Mouse (Mus musculus) MEL (cell line): ENCODE measurements around the gene Edem2. TPM values are rescaled to one million over a fixed set of nuclear protein-coding genes. Genes with fewer than 3 reads are reported as not detected.

Experiments
- DNase-seq: peaks from one replicate; pipeline ENCODE4 v3.0.0; 2011; ENCODE audit warnings: low read depth, low spot score
- H3K27ac ChIP-seq: 2 replicates; pipeline ENCODE4 v1.5.1; 2012; ENCODE audit warnings: low read depth, mild to moderate bottlenecking, control low read depth, low read length, moderate library complexity; ENCODE audit not compliant: control insufficient read depth
- H3K27me3 ChIP-seq, 2 experiments: fragments of 150-350 bp in 1 of 2; sonication (generic) in 1 of 2; 2 replicates each; pipeline ENCODE4 v1.6.1; 2012; ENCODE audit warnings: low read length in 2 of 2, mild to moderate bottlenecking in 2 of 2, improper control_type of control experiment in 1 of 2, moderate library complexity in 1 of 2; ENCODE audit not compliant: insufficient read depth in 2 of 2, control insufficient read depth in 1 of 2
- H3K36me3 ChIP-seq, 2 experiments: 2 replicates each; pipeline ENCODE4 v1.6.1; 2012 to 2014; ENCODE audit warnings: low read length in 2 of 2, improper control_type of control experiment in 1 of 2, inconsistent platforms in 1 of 2, mild to moderate bottlenecking in 1 of 2; ENCODE audit not compliant: insufficient read depth in 2 of 2, control insufficient read depth in 1 of 2
- H3K4me1 ChIP-seq, 2 experiments: fragments of 150-350 bp in 1 of 2; sonication (generic) in 1 of 2; 2 replicates each; pipeline ENCODE4 v1.6.1; 2012; ENCODE audit warnings: low read length in 2 of 2, improper control_type of control experiment in 1 of 2, mild to moderate bottlenecking in 1 of 2; ENCODE audit not compliant: insufficient read depth in 2 of 2, control insufficient read depth in 1 of 2
- H3K4me3 ChIP-seq, 2 experiments: fragments of 150-350 bp in 1 of 2; sonication (generic) in 1 of 2; 2 replicates each; pipeline ENCODE4 v1.5.1; 2012; ENCODE audit warnings: low read depth in 2 of 2, low read length in 2 of 2, mild to moderate bottlenecking in 2 of 2, moderate library complexity in 2 of 2, control low read depth in 1 of 2, improper control_type of control experiment in 1 of 2; ENCODE audit not compliant: control insufficient read depth in 1 of 2, insufficient read depth in 1 of 2
- H3K79me2 ChIP-seq: 2 replicates; pipeline ENCODE4 v1.6.1; 2012; ENCODE audit warnings: mild to moderate bottlenecking, low read length, moderate library complexity; ENCODE audit not compliant: control insufficient read depth, poor library complexity, insufficient read depth
- H3K9ac ChIP-seq: 2 replicates; pipeline ENCODE4 v1.6.1; 2012; ENCODE audit warnings: low read depth, mild to moderate bottlenecking, control low read depth, low read length, moderate library complexity; ENCODE audit not compliant: control insufficient read depth, poor library complexity, severe bottlenecking
- H3K9me3 ChIP-seq: fragments of 150-350 bp; sonication (generic); replicated peaks from 2 replicates; pipeline ENCODE4 v1.6.1; 2012; ENCODE audit warnings: mild to moderate bottlenecking, low read length, improper control_type of control experiment, moderate library complexity; ENCODE audit not compliant: insufficient read depth
- BHLHE40 ChIP-seq: IDR thresholded peaks from 2 replicates; pipeline ENCODE4 v1.6.1; 2012; ENCODE audit warnings: low read depth, mild to moderate bottlenecking, inconsistent platforms, low read length, improper control_type of control experiment, borderline replicate concordance
- CHD1 ChIP-seq: IDR thresholded peaks from 2 replicates; pipeline ENCODE4 v1.6.1; 2012; ENCODE audit warnings: low read depth, mild to moderate bottlenecking, inconsistent platforms, low read length, improper control_type of control experiment
- CHD2 ChIP-seq: IDR thresholded peaks from 2 replicates; pipeline ENCODE4 v1.6.1; 2011; ENCODE audit warnings: low read length, improper control_type of control experiment
- CTCF ChIP-seq, 3 experiments: IDR thresholded peaks in 2 of 3; conservative IDR thresholded peaks in 1 of 3; 2 replicates each; pipeline ENCODE4 v1.5.1; 2011 to 2012; ENCODE audit warnings: low read length in 3 of 3, low read depth in 2 of 3, mild to moderate bottlenecking in 2 of 3, improper control_type of control experiment in 1 of 3, inconsistent platforms in 1 of 3, mixed read lengths in 1 of 3, moderate library complexity in 1 of 3; ENCODE audit not compliant: control insufficient read depth in 1 of 3, insufficient read depth in 1 of 3, poor library complexity in 1 of 3, severe bottlenecking in 1 of 3
- E2F4 ChIP-seq: IDR thresholded peaks from 2 replicates; pipeline ENCODE4 v1.6.1; 2011; ENCODE audit warnings: low read depth, low read length, improper control_type of control experiment, borderline replicate concordance
- ELF1 ChIP-seq: IDR thresholded peaks from 2 replicates; pipeline ENCODE4 v1.6.1; 2014; ENCODE audit warnings: low read depth, mild to moderate bottlenecking, inconsistent platforms, low read length, improper control_type of control experiment, moderate library complexity
- EP300 ChIP-seq, 2 experiments: IDR thresholded peaks; 2 replicates each; pipeline ENCODE4 v1.6.1; 2011; ENCODE audit warnings: improper control_type of control experiment in 2 of 2, low read length in 2 of 2, low read depth in 1 of 2, mild to moderate bottlenecking in 1 of 2
- ETS1 ChIP-seq: IDR thresholded peaks from 2 replicates; pipeline ENCODE4 v1.6.1; 2012; ENCODE audit warnings: low read depth, mild to moderate bottlenecking, inconsistent platforms, low read length, improper control_type of control experiment, moderate library complexity
- GATA1 ChIP-seq: IDR thresholded peaks from 2 replicates; pipeline ENCODE4 v1.6.1; 2011; ENCODE audit warnings: low read depth, low read length, improper control_type of control experiment
- HCFC1 ChIP-seq: IDR thresholded peaks from 2 replicates; pipeline ENCODE4 v1.6.1; 2012; ENCODE audit warnings: low read depth, mild to moderate bottlenecking, inconsistent platforms, low read length, improper control_type of control experiment, moderate library complexity
- JUND ChIP-seq: IDR thresholded peaks from 2 replicates; pipeline ENCODE4 v1.6.1; 2011; ENCODE audit warnings: low read depth, mild to moderate bottlenecking, improper control_type of control experiment, low read length
- KAT2A ChIP-seq: conservative IDR thresholded peaks from 2 replicates; pipeline ENCODE4 v1.6.1; 2012; ENCODE audit warnings: low read depth, low read length, improper control_type of control experiment, inconsistent platforms
- MAFK ChIP-seq: IDR thresholded peaks from 2 replicates; pipeline ENCODE4 v1.6.1; 2011; ENCODE audit warnings: low read depth, mild to moderate bottlenecking, low read length, improper control_type of control experiment, borderline replicate concordance
- MAX ChIP-seq: IDR thresholded peaks from 2 replicates; pipeline ENCODE4 v1.6.1; 2011; ENCODE audit warnings: low read length, improper control_type of control experiment
- MEF2A ChIP-seq: IDR thresholded peaks from 2 replicates; pipeline ENCODE4 v1.6.1; 2014; ENCODE audit warnings: low read depth, mild to moderate bottlenecking, inconsistent platforms, low read length, improper control_type of control experiment; ENCODE audit not compliant: poor library complexity, insufficient replicate concordance, severe bottlenecking; ENCODE audit errors: extremely low read depth
- MXI1 ChIP-seq: IDR thresholded peaks from 2 replicates; pipeline ENCODE4 v1.6.1; 2011; ENCODE audit warnings: mild to moderate bottlenecking, low read depth, low read length, improper control_type of control experiment
- MYC ChIP-seq: IDR thresholded peaks from 2 replicates; pipeline ENCODE4 v1.6.1; 2011; ENCODE audit warnings: low read depth, mild to moderate bottlenecking, low read length, improper control_type of control experiment, moderate library complexity
- NELFE ChIP-seq: IDR thresholded peaks from 2 replicates; pipeline ENCODE4 v1.6.1; 2011; ENCODE audit warnings: low read depth, low read length, improper control_type of control experiment
- POLR2A ChIP-seq, 2 experiments: IDR thresholded peaks; 2 replicates each; pipeline ENCODE4 v1.6.1; 2011 to 2012; ENCODE audit warnings: low read length in 2 of 2, mild to moderate bottlenecking in 2 of 2, control low read depth in 1 of 2, improper control_type of control experiment in 1 of 2, low read depth in 1 of 2, moderate library complexity in 1 of 2; ENCODE audit not compliant: control insufficient read depth in 1 of 2, insufficient read depth in 1 of 2, poor library complexity in 1 of 2
- RAD21 ChIP-seq: IDR thresholded peaks from 2 replicates; pipeline ENCODE4 v1.6.1; 2011; ENCODE audit warnings: mild to moderate bottlenecking, low read depth, low read length, improper control_type of control experiment
- RCOR1 ChIP-seq: IDR thresholded peaks from 2 replicates; pipeline ENCODE4 v1.6.1; 2012; ENCODE audit warnings: low read depth, mild to moderate bottlenecking, inconsistent platforms, low read length, improper control_type of control experiment
- SIN3A ChIP-seq: IDR thresholded peaks from 2 replicates; pipeline ENCODE4 v1.6.1; 2012; ENCODE audit warnings: low read length, improper control_type of control experiment, inconsistent platforms
- TAL1 ChIP-seq: IDR thresholded peaks from 2 replicates; pipeline ENCODE4 v1.6.1; 2012; ENCODE audit warnings: mild to moderate bottlenecking, inconsistent platforms, low read length, moderate library complexity, mixed read lengths
- TBP ChIP-seq: IDR thresholded peaks from 2 replicates; pipeline ENCODE4 v1.8.0; 2011; ENCODE audit warnings: low read depth, low read length, improper control_type of control experiment
- TCF12 ChIP-seq: IDR thresholded peaks from 2 replicates; pipeline ENCODE4 v1.6.1; 2014; ENCODE audit warnings: low read depth, mild to moderate bottlenecking, inconsistent platforms, low read length, improper control_type of control experiment, moderate library complexity
- UBTF ChIP-seq: IDR thresholded peaks from 2 replicates; pipeline ENCODE4 v1.6.1; 2012; ENCODE audit warnings: low read depth, mild to moderate bottlenecking, inconsistent platforms, low read length, improper control_type of control experiment, moderate library complexity, borderline replicate concordance; ENCODE audit not compliant: insufficient read depth
- USF1 ChIP-seq: IDR thresholded peaks from 2 replicates; pipeline ENCODE4 v1.6.1; 2014; ENCODE audit warnings: low read depth, mild to moderate bottlenecking, inconsistent platforms, low read length, improper control_type of control experiment, moderate library complexity
- USF2 ChIP-seq, 2 experiments: IDR thresholded peaks; 2 replicates each; pipeline ENCODE4 v1.6.1; 2011 to 2012; ENCODE audit warnings: improper control_type of control experiment in 2 of 2, low read length in 2 of 2, borderline replicate concordance in 1 of 2, inconsistent platforms in 1 of 2, low read depth in 1 of 2, mild to moderate bottlenecking in 1 of 2; ENCODE audit not compliant: insufficient read depth in 1 of 2
- ZC3H11A ChIP-seq: IDR thresholded peaks from 2 replicates; pipeline ENCODE4 v1.6.1; 2012; ENCODE audit warnings: low read depth, mild to moderate bottlenecking, inconsistent platforms, low read length, improper control_type of control experiment
- ZKSCAN1 ChIP-seq: IDR thresholded peaks from 2 replicates; pipeline ENCODE4 v1.6.1; 2012; ENCODE audit warnings: low read depth, mild to moderate bottlenecking, inconsistent platforms, low read length, improper control_type of control experiment, moderate library complexity
- ZMIZ1 ChIP-seq: IDR thresholded peaks from 2 replicates; pipeline ENCODE4 v1.6.1; 2012; ENCODE audit warnings: low read depth, mild to moderate bottlenecking, inconsistent platforms, low read length, improper control_type of control experiment, moderate library complexity
- polyA plus RNA-seq, 2 experiments: library from polyadenylated mRNA; stranded (reverse) in 1 of 2; unstranded in 1 of 2; fragments of >175 nt in 1 of 2; fragments of >200 nt in 1 of 2; gene quantifications; 2 replicates each; pipeline versions ENCODE4 v1.2.1 to v1.2.4; 2012; ENCODE audit warnings: low replicate concordance in 2 of 2, low read depth in 1 of 2; ENCODE audit not compliant: insufficient read length in 2 of 2, insufficient read depth in 1 of 2, missing spikeins in 1 of 2
- total RNA-seq: library from RNA; depleted of rRNA; stranded (reverse); fragments of 300-350 nt; gene quantifications from 2 replicates; pipeline ENCODE4 v1.2.3, GENCODE M21; 2012

The Edem2 gene
- total and polyA plus RNA-seq, 3 experiments: 40.7 to 43.8 TPM; not detected in 1

GRCm38 (mm10) chr2:155742931-155743337, 13.7 kb upstream of the Edem2 start:
- Histone ChIP-seq H3K36me3 (peaks cover 0 to 14% of the 10 kb centered on the region in 2 experiments; a peak in 2 of 4 replicates), H3K27me3 (peaks cover 0 to 2% of the 10 kb centered on the region in 2 experiments; a peak in 2 of 4 replicates), H3K9me3 (no peaks in the 10 kb centered on the region), H3K9ac (no peak overlapping the region), H3K4me3 (no peak overlapping the region), H3K79me2 (no peaks in the 10 kb centered on the region), H3K27ac (no peak overlapping the region), H3K4me1 (peaks cover 0 to 17% of the 10 kb centered on the region in 2 experiments; a peak in 2 of 4 replicates)
- TF ChIP-seq KAT2A (no peak), RCOR1 (peak; percentile 100), MEF2A (no peak), NELFE (no peak), E2F4 (no peak), ELF1 (no peak), RAD21 (no peak), SIN3A (no peak; the same call in 1 of the 2 replicates), TBP (no peak), BHLHE40 (peak; percentile 78), EP300 (IDR thresholded peaks at IDR 0.05; ENCODE audit: low read depth in 1 of 2, low read length in 2 of 2) (peak; percentile 88 to 93), MAFK (peak; percentile 54; the same call in 1 of the 2 replicates), ZKSCAN1 (no peak), MAX (peak; percentile 11; the same call in 1 of the 2 replicates), HCFC1 (no peak; the same call in 1 of the 2 replicates), ZC3H11A (no peak), CTCF (IDR thresholded peaks at IDR 0.05 in 2 of 3, conservative IDR thresholded peaks at IDR 0.05 in 1 of 3; ENCODE audit: control insufficient read depth in 1 of 3, insufficient read depth in 1 of 3, low read depth in 2 of 3, low read length in 3 of 3, poor library complexity in 1 of 3, severe bottlenecking in 1 of 3) (no peak), USF1 (peak; percentile 44; the same call in 1 of the 2 replicates), UBTF (no peak), MYC (no peak), USF2 (IDR thresholded peaks at IDR 0.05; ENCODE audit: borderline replicate concordance in 1 of 2, insufficient read depth in 1 of 2, low read depth in 1 of 2, low read length in 2 of 2) (no peak), TAL1 (peak; percentile 89), CHD1 (no peak), CHD2 (no peak), POLR2A (IDR thresholded peaks at IDR 0.05; ENCODE audit: control insufficient read depth in 1 of 2, insufficient read depth in 1 of 2, low read depth in 1 of 2, low read length in 2 of 2, poor library complexity in 1 of 2) (no peak), ETS1 (peak; percentile 81; the same call in 1 of the 2 replicates), MXI1 (peak; percentile 70; the same call in 1 of the 2 replicates), ZMIZ1 (no peak), GATA1 (peak; percentile 89), JUND (no peak), TCF12 (peak; percentile 95)
- DNase-seq: peak; percentile 79
